Mouse (Mus musculus): ENCODE measurements around the gene Insm2. TPM values are rescaled to one million over a fixed set of nuclear protein-coding genes. Genes with fewer than 3 reads are reported as not detected.
A peak's percentile ranks its signal among the peaks of the same experiment; 100 is the strongest.
"Not testable (repeated sequence)": the region's sequence is repeated elsewhere in the genome, so short reads cannot be mapped to it uniquely, and the experiment has no call there.

Insm2 gene
- 1.9 and 2.3 TPM in 2 replicates for polyA plus RNA-seq (2014; fragmentation: Nextera tagmentation; extraction: Ambion mirVana)

GRCm38 (mm10) chr12:55598887-55599561 is at the start of gene Insm2:
TSS of gene Insm2 (plus strand) at chr12:55599427.
- peak; percentile 33 for DNase-seq (ENCODE audit: low spot score)
- Histone ChIP-seq H3K4me1 (ENCODE audit: control insufficient read depth, insufficient read depth, low read length) (peaks cover 5% of the 10 kb centered on the region), H3K4me3 (ENCODE audit: low read depth, low read length) (peak within 1 kb of the TSS; percentile 48), H3K36me3 (ENCODE audit: control insufficient read depth, insufficient read depth, low read length) (no peaks in the 10 kb centered on the region; the same call in 1 of the 2 replicates), H3K27ac (ENCODE audit: low read depth, low read length) (no peak within 1 kb of the TSS), H3K4me2 (ENCODE audit: low read length) (peak within 1 kb of the TSS; percentile 93), H3K9me3 (replicated peaks; ENCODE audit: control insufficient read depth, low read length) (no peaks in the 10 kb centered on the region), H3K9ac (ENCODE audit: low read length) (peak within 1 kb of the TSS; percentile 54), H3K27me3 (replicated peaks; ENCODE audit: control insufficient read depth, insufficient read depth, low read length) (peaks cover 46% of the 10 kb centered on the region)
- ATAC-seq, result peak; percentile 79
- WGBS, result under 1% methylated on average over 70 of the region's 77 CpGs

- not testable (repeated sequence) for H3K27ac ChIP-seq (ENCODE audit: low read depth, low read length); H3K27me3 ChIP-seq (replicated peaks; ENCODE audit: control insufficient read depth, insufficient read depth, low read length); H3K36me3 ChIP-seq (ENCODE audit: control insufficient read depth, insufficient read depth, low read length); H3K4me3 ChIP-seq (ENCODE audit: low read depth, low read length); H3K4me2 ChIP-seq (ENCODE audit: low read length); H3K9me3 ChIP-seq (replicated peaks; ENCODE audit: control insufficient read depth, low read length); H3K9ac ChIP-seq (ENCODE audit: low read length); ATAC-seq; DNase-seq (ENCODE audit: low spot score); H3K4me1 ChIP-seq (ENCODE audit: control insufficient read depth, insufficient read depth, low read length)
- WGBS, result 79% methylated on average over 6 of the region's 6 CpGs
Observed at GRCm38 (mm10) chr12:55554901-55555300, 44.3 kb upstream of the Insm2 start.

GRCm38 (mm10) chr12:55557866-55558265 is 41.4 kb upstream of the Insm2 start:
- ATAC-seq, result no peak
- Histone ChIP-seq H3K4me3 (ENCODE audit: low read depth, low read length) (no peak overlapping the region), H3K27me3 (replicated peaks; ENCODE audit: control insufficient read depth, insufficient read depth, low read length) (no peaks in the 10 kb centered on the region), H3K9ac (ENCODE audit: low read length) (no peak overlapping the region), H3K9me3 (replicated peaks; ENCODE audit: control insufficient read depth, low read length) (no peaks in the 10 kb centered on the region), H3K4me2 (ENCODE audit: low read length) (no peak overlapping the region), H3K36me3 (ENCODE audit: control insufficient read depth, insufficient read depth, low read length) (no peaks in the 10 kb centered on the region), H3K27ac (ENCODE audit: low read depth, low read length) (no peak overlapping the region), H3K4me1 (ENCODE audit: control insufficient read depth, insufficient read depth, low read length) (peaks cover 4% of the 10 kb centered on the region; the same call in 1 of the 2 replicates)
- 76% methylated on average over 6 of the region's 6 CpGs for WGBS
- no peak for DNase-seq (ENCODE audit: low spot score)

DNA sequence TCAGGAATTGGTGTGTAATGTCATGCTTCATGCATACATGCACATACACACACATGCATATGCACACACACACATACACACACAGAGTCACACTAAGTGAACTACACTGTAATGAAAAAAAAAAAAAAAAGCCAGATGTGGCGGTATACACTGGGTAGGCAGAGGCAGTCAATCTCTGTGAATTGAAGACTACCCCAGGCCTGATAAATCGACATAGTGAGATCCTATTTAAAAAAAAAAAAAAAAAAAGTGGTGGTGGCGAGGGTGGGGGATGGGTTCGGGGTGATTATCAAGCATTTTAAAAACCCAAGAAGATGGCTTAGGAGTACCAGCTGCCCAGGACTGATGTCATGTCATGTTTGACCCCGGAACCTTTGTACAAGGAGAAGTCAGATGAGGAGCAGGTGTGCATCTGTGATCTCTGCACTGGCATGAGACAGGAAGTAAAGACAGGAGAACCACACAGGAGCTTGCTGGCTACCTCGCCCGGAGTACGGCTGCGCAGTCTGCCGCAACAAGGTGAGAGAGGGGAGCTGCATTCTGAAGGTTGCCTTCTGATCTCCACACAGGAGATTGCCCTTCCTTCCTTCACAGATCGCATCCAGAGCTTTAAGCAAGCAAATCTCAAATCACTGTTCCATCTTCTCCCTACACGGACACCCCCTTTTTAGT is 39.9 kb upstream of the Insm2 start:
- Histone ChIP-seq H3K4me3 (ENCODE audit: low read depth, low read length) (no peak overlapping the region), H3K4me2 (ENCODE audit: low read length) (no peak overlapping the region), H3K27me3 (replicated peaks; ENCODE audit: control insufficient read depth, insufficient read depth, low read length) (no peaks in the 10 kb centered on the region), H3K9ac (ENCODE audit: low read length) (no peak overlapping the region), H3K9me3 (replicated peaks; ENCODE audit: control insufficient read depth, low read length) (no peaks in the 10 kb centered on the region), H3K36me3 (ENCODE audit: control insufficient read depth, insufficient read depth, low read length) (no peaks in the 10 kb centered on the region), H3K4me1 (ENCODE audit: control insufficient read depth, insufficient read depth, low read length) (peaks cover 4% of the 10 kb centered on the region; the same call in 1 of the 2 replicates), H3K27ac (ENCODE audit: low read depth, low read length) (no peak overlapping the region)
- WGBS, result 87% methylated on average over 12 of the region's 12 CpGs
- DNase-seq (ENCODE audit: low spot score) (no peak), ATAC-seq (no peak)

DNA sequence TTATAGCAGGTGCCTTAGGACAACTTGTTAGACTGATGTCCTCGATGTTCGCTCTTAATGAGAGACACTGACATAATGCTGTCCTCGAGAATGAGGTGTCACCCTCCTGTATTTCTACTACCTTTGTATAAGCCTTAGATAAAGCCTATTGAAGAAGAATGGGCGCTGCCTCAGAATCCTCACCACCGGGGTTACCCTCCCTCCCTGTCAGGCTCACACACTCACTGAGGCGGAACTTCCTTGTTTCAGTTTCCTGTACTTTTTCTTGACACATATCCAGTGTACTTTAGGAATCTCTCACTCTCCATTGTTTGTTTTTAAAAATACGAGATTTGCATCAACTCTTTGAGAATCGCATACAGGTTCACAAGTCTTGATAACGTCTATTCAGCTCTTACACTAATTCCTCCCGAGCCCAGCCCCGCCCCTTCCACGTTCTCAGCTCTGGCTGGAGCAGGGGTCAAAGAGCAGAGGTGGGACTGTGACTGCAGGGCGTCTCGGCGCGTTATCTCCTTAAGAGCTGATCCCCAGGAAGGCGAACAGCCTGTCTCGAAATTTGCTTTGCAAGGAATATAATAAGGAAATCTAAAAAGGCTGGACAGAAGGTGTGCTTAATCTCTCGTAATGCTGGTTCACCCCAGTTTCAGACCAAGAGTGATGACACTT is 39.1 kb upstream of the Insm2 start:
- Histone ChIP-seq H3K9me3 (replicated peaks; ENCODE audit: control insufficient read depth, low read length) (no peaks in the 10 kb centered on the region), H3K4me1 (ENCODE audit: control insufficient read depth, insufficient read depth, low read length) (peaks cover 4% of the 10 kb centered on the region; the same call in 1 of the 2 replicates), H3K27ac (ENCODE audit: low read depth, low read length) (no peak overlapping the region), H3K36me3 (ENCODE audit: control insufficient read depth, insufficient read depth, low read length) (no peaks in the 10 kb centered on the region), H3K27me3 (replicated peaks; ENCODE audit: control insufficient read depth, insufficient read depth, low read length) (no peaks in the 10 kb centered on the region), H3K4me2 (ENCODE audit: low read length) (peak overlapping the region; percentile 39), H3K9ac (ENCODE audit: low read length) (0 out of 2 replicates have a peak overlapping the region, but pooled peaks have one; percentile 36), H3K4me3 (ENCODE audit: low read depth, low read length) (peak overlapping the region; percentile 8; the same call in 1 of the 2 replicates)
- WGBS, result 8% methylated on average over 19 of the region's 19 CpGs
- DNase-seq (ENCODE audit: low spot score) (no peak), ATAC-seq (no peak)

DNA sequence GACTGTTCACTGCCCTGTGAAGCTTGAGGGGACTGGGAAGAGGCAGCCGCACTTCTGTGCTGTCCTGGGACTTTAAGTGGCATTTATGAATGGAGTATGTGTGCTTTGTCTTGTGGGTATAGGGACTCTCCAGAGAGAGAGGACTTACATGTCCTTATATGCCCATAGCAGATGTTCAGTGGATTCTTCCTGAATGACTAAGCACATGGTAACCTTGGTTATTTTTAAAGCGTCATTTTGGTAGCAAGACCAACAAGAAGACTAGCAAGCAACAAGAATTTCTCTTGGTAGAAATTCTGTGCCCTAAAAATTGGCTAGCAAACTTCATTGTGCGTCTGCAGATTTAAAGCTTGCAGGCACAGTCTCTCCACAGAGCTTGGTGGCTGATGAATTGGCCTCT is 35.5 kb upstream of the Insm2 start:
- Histone ChIP-seq H3K27me3 (replicated peaks; ENCODE audit: control insufficient read depth, insufficient read depth, low read length) (no peaks in the 10 kb centered on the region), H3K4me2 (ENCODE audit: low read length) (no peak overlapping the region), H3K9ac (ENCODE audit: low read length) (no peak overlapping the region), H3K27ac (ENCODE audit: low read depth, low read length) (no peak overlapping the region), H3K4me3 (ENCODE audit: low read depth, low read length) (no peak overlapping the region), H3K4me1 (ENCODE audit: control insufficient read depth, insufficient read depth, low read length) (peaks cover 4% of the 10 kb centered on the region; the same call in 1 of the 2 replicates), H3K9me3 (replicated peaks; ENCODE audit: control insufficient read depth, low read length) (no peaks in the 10 kb centered on the region), H3K36me3 (ENCODE audit: control insufficient read depth, insufficient read depth, low read length) (no peaks in the 10 kb centered on the region)
- ATAC-seq, result no peak
- no peak for DNase-seq (ENCODE audit: low spot score)
- WGBS, result 94% methylated on average over 3 of the region's 3 CpGs

DNA sequence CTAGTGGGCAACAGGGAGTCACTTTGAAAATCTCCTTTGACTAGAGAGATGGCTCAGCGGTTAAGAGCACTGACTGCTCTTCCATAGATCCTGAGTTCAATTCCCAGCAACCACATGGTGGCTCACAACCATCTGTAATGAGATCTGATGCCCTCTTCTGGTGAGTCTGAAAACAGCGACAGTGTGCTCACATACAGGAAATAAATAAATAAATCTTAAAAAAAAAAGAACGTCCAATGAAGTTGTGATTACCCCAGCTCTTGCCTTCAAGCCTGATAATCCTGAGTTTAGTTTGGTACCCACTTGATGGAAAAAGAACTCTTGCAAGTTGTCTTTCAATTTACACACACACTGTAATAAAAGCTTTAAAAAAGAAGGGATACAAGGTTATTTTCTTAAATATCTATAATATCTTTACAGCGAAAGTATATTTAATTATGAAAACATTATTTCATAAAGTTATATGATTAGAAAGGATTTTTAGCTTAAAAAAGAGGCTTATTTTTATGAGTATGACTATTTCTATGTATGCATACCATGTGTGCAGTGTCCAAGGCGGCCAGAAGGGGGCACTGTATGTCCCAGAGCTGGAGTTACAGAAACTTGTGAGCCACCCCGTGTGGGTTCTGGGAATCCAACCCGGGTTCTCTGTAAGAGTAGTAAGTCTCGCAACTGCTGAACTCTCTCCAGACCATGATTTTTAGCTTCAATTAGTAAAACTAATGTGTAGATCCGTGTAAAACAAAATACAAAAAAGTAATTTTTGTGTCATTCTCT is 34.9 kb upstream of the Insm2 start:
- DNase-seq (ENCODE audit: low spot score) (no peak), ATAC-seq (no peak)
- Histone ChIP-seq H3K36me3 (ENCODE audit: control insufficient read depth, insufficient read depth, low read length) (no peaks in the 10 kb centered on the region), H3K9ac (ENCODE audit: low read length) (no peak overlapping the region), H3K27ac (ENCODE audit: low read depth, low read length) (no peak overlapping the region), H3K4me3 (ENCODE audit: low read depth, low read length) (no peak overlapping the region), H3K9me3 (replicated peaks; ENCODE audit: control insufficient read depth, low read length) (no peaks in the 10 kb centered on the region), H3K27me3 (replicated peaks; ENCODE audit: control insufficient read depth, insufficient read depth, low read length) (no peaks in the 10 kb centered on the region), H3K4me2 (ENCODE audit: low read length) (no peak overlapping the region), H3K4me1 (ENCODE audit: control insufficient read depth, insufficient read depth, low read length) (peaks cover 4% of the 10 kb centered on the region; the same call in 1 of the 2 replicates)
- 86% methylated on average over 9 of the region's 9 CpGs for WGBS

DNA sequence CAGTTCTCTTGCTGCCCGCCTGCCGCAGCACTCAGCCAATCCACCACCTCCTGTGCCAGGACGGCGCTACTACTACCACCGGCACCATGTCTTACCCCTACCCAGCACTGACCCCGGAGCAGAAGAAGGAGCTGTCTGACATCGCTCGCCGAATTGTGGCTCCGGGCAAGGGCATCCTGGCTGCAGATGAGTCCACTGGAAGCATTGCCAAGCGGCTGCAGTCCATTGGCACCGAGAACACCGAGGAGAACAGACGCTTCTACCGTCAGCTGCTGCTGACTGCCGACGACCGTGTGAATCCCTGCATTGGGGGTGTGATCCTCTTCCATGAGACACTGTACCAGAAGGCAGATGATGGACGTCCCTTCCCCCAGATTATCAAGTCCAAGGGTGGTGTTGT is 34.0 kb upstream of the Insm2 start, which contains the start of gene Aldoart2:
Gene Aldoart2, plus strand, starts transcription at position 34 of the 400 bp plus-strand sequence.
- Histone ChIP-seq H3K4me3 (ENCODE audit: low read depth, low read length) (no peak within 1 kb of the TSS), H3K9ac (ENCODE audit: low read length) (no peak within 1 kb of the TSS), H3K9me3 (replicated peaks; ENCODE audit: control insufficient read depth, low read length) (no peaks in the 10 kb centered on the region), H3K36me3 (ENCODE audit: control insufficient read depth, insufficient read depth, low read length) (no peaks in the 10 kb centered on the region), H3K4me1 (ENCODE audit: control insufficient read depth, insufficient read depth, low read length) (peaks cover 3% of the 10 kb centered on the region; the same call in 1 of the 2 replicates), H3K4me2 (ENCODE audit: low read length) (no peak within 1 kb of the TSS), H3K27me3 (replicated peaks; ENCODE audit: control insufficient read depth, insufficient read depth, low read length) (no peaks in the 10 kb centered on the region), H3K27ac (ENCODE audit: low read depth, low read length) (no peak within 1 kb of the TSS)
- WGBS, result 95% methylated on average over 19 of the region's 19 CpGs
- no peak for ATAC-seq
- no peak for DNase-seq (ENCODE audit: low spot score)

Data from forebrain, embryonic 14.5 days (tissue).